Mouse (Mus musculus): ENCODE data around the gene Gpr165. TPM values are rescaled to one million over a fixed set of nuclear protein-coding genes. Genes with fewer than 3 reads are reported as not detected.
A peak's percentile ranks its signal among the peaks of the same experiment; 100 is the strongest.

Gpr165 gene
- 1.0 and 1.2 TPM in 2 replicates for polyA plus RNA-seq (2016; fragmentation: Nextera tagmentation; extraction: Ambion mirVana)

DNA sequence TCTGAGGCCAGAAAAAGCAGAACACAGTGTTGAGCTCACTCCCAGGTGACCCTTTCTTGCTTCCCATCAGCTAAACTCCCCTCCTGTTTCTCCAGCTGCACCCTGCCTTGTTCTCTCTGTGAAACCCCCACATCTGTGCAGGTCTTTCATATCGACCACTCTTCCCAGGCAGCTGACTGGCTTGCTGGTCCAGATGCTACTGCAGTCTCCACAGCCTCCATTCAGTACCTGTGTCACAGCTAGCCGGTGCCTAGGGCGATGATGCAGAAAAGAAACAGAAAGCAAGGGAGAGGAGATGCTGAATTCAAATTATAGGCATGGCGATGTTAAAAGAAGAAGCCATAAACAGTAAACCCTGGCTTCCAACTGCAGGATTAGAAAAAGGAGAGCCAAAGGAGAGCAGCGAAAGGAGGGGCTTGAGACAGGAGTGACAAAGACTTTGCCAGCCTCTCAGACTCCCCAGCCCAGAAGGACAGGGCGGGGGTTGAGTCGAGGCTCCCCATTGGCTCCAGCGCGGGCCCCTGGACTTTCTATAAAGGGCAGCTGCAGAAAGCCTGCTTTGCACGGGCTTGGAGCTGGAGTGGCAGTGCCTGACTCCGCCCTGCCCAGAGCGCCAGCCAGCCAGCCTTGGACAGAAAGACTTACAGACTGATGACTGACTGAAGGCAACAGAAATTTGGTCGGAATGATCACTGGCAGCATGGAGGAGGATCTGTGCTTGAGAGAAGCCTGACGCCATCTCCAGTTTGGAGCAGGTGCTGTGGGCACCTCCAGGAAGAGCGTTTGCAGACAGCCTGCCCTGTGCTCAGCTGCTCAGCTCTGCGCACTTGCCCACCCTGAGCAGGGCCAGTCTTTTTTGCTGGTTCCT is at the start of gene Gpr165:
Gene Gpr165, plus strand, starts transcription at position 535 of the 868 bp plus-strand sequence.
- H3K27me3 ChIP-seq (ENCODE audit: poor library complexity, severe bottlenecking), result no peaks in the 10 kb centered on the region; the same call in none of the 2 replicates
- H3K4me3 ChIP-seq, result peak within 1 kb of the TSS; percentile 47
- peaks cover 5% of the 10 kb centered on the region for H3K4me1 ChIP-seq
- no peaks in the 10 kb centered on the region for H3K36me3 ChIP-seq (replicated peaks)
- peak within 1 kb of the TSS; percentile 75 for H3K27ac ChIP-seq
- 22% methylated on average over 16 of the region's 16 CpGs for WGBS
- H3K9me3 ChIP-seq, result no peaks in the 10 kb centered on the region
- peak; percentile 68 for DNase-seq (ENCODE audit: extremely low spot score, low spot score)

DNA sequence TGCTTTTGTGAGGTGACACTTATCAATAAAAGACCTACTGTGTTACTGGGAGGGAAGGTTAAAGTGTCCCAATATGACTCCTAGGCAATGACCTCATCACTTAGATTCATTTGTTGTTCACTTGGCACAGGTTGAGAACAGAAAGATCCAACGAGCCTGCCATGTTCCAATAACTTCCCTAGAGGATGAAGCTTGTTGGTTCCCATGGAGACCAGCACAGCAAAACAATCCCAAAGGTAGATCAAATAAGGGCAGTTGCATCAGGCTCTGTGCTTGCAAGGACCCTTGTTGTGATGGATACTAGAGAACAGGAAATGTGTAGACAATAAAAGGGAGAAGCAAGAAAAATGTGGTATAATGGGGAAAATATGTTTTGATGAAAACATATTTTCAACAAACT is 38.4 kb upstream of the Gpr165 start:
- DNase-seq (ENCODE audit: extremely low spot score, low spot score), result no peak
- Histone ChIP-seq H3K4me3 (no peak overlapping the region), H3K27me3 (ENCODE audit: poor library complexity, severe bottlenecking) (no peaks in the 10 kb centered on the region), H3K36me3 (replicated peaks) (no peaks in the 10 kb centered on the region), H3K27ac (no peak overlapping the region), H3K9me3 (no peaks in the 10 kb centered on the region), H3K4me1 (no peaks in the 10 kb centered on the region)
- WGBS, result 74% methylated on average over 1 of the region's 1 CpGs
